Mouse (Mus musculus) CH12.LX (cell line): Measurements from ENCODE around the gene Elovl6. TPM values are rescaled to one million over a fixed set of nuclear protein-coding genes. Genes with fewer than 3 reads are reported as not detected.

ENCODE experiments used
- DNase-seq: peaks from one replicate; pipeline ENCODE4 v3.0.0-alpha.2; 2013; ENCODE audit errors: extremely low read depth
- H3K27ac ChIP-seq: 2 replicates; pipeline ENCODE4 v1.5.1; 2012; ENCODE audit warnings: low read depth, mild to moderate bottlenecking, control low read depth, moderate library complexity; ENCODE audit not compliant: insufficient read depth
- H3K27me3 ChIP-seq: replicated peaks from 2 replicates; pipeline ENCODE3; 2012; ENCODE audit warnings: inconsistent platforms
- H3K36me3 ChIP-seq, 2 experiments: replicated peaks in 1 of 2; 2 replicates each; pipeline versions ENCODE3 to v1.6.1; 2012; ENCODE audit warnings: inconsistent platforms in 1 of 2, low read length in 1 of 2, mild to moderate bottlenecking in 1 of 2, mixed read lengths in 1 of 2, moderate library complexity in 1 of 2; ENCODE audit not compliant: control insufficient read depth in 1 of 2, insufficient read depth in 1 of 2
- H3K4me1 ChIP-seq, 2 experiments: 2 replicates each; pipeline ENCODE4 v1.6.1; 2012; ENCODE audit warnings: inconsistent platforms in 1 of 2, moderate library complexity in 1 of 2; ENCODE audit not compliant: insufficient read depth in 2 of 2, control insufficient read depth in 1 of 2
- H3K4me2 ChIP-seq: 2 replicates; pipeline ENCODE4 v1.6.1; 2012; ENCODE audit warnings: low read depth, mild to moderate bottlenecking, control low read depth; ENCODE audit not compliant: poor library complexity, insufficient read depth, severe bottlenecking
- H3K4me3 ChIP-seq, 3 experiments: fragments of 150-350 bp in 1 of 3; sonication (generic) in 1 of 3; replicated peaks in 1 of 3; 2 replicates each; pipeline versions ENCODE3 to v1.5.1; 2011 to 2012; ENCODE audit warnings: low read depth in 2 of 3, low read length in 2 of 3, mild to moderate bottlenecking in 2 of 3, moderate library complexity in 2 of 3, control low read depth in 1 of 3, improper control_type of control experiment in 1 of 3, inconsistent platforms in 1 of 3, mixed read lengths in 1 of 3; ENCODE audit not compliant: poor library complexity in 1 of 3
- H3K79me2 ChIP-seq: replicated peaks from 2 replicates; pipeline ENCODE4 v1.6.1; 2012; ENCODE audit warnings: mild to moderate bottlenecking, moderate library complexity; ENCODE audit not compliant: control insufficient read depth, poor library complexity, insufficient read depth, severe bottlenecking; ENCODE audit errors: extremely low read depth
- H3K9ac ChIP-seq: 2 replicates; pipeline ENCODE4 v1.6.1; 2012; ENCODE audit warnings: low read depth, mild to moderate bottlenecking, control low read depth, moderate library complexity; ENCODE audit not compliant: insufficient read depth
- H3K9me3 ChIP-seq: replicated peaks from 2 replicates; pipeline ENCODE3; 2012; ENCODE audit warnings: low read length, inconsistent platforms, mixed read lengths
- BHLHE40 ChIP-seq: IDR thresholded peaks from 2 replicates; pipeline ENCODE4 v1.6.1; 2011; ENCODE audit warnings: mild to moderate bottlenecking, low read depth, low read length, improper control_type of control experiment
- CHD1 ChIP-seq: IDR thresholded peaks from 2 replicates; pipeline ENCODE4 v1.6.1; 2012; ENCODE audit warnings: low read depth, low read length, improper control_type of control experiment, inconsistent platforms
- CTCF ChIP-seq, 2 experiments: IDR thresholded peaks in 1 of 2; conservative IDR thresholded peaks in 1 of 2; 2 replicates each; pipeline ENCODE4 v1.5.1; 2011 to 2012; ENCODE audit warnings: low read depth in 2 of 2, low read length in 2 of 2, improper control_type of control experiment in 1 of 2, inconsistent platforms in 1 of 2, mild to moderate bottlenecking in 1 of 2, moderate library complexity in 1 of 2
- E2F4 ChIP-seq: IDR thresholded peaks from 2 replicates; pipeline ENCODE4 v1.6.1; 2011; ENCODE audit warnings: low read depth, low read length, improper control_type of control experiment; ENCODE audit not compliant: insufficient replicate concordance
- ELF1 ChIP-seq: IDR thresholded peaks from 2 replicates; pipeline ENCODE4 v1.6.1; 2014; ENCODE audit warnings: low read depth, mild to moderate bottlenecking, inconsistent platforms, low read length, improper control_type of control experiment
- ETS1 ChIP-seq: conservative IDR thresholded peaks from 2 replicates; pipeline ENCODE4 v1.6.1; 2012; ENCODE audit warnings: low read depth, mild to moderate bottlenecking, inconsistent platforms, low read length, improper control_type of control experiment, moderate library complexity
- GABPA ChIP-seq: IDR thresholded peaks from 2 replicates; pipeline ENCODE4 v1.6.1; 2012; ENCODE audit warnings: low read depth, low read length, improper control_type of control experiment, inconsistent platforms; ENCODE audit not compliant: insufficient replicate concordance
- HCFC1 ChIP-seq: IDR thresholded peaks from 2 replicates; pipeline ENCODE4 v1.6.1; 2012; ENCODE audit warnings: low read depth, mild to moderate bottlenecking, inconsistent platforms, low read length, improper control_type of control experiment
- IRF4 ChIP-seq: IDR thresholded peaks from 2 replicates; pipeline ENCODE4 v1.6.1; 2014; ENCODE audit warnings: low read depth, mild to moderate bottlenecking, inconsistent platforms, low read length, improper control_type of control experiment
- JUN ChIP-seq: IDR thresholded peaks from 2 replicates; pipeline ENCODE4 v1.6.1; 2011; ENCODE audit warnings: low read depth, mild to moderate bottlenecking, low read length, improper control_type of control experiment, moderate library complexity; ENCODE audit not compliant: insufficient read depth
- KAT2A ChIP-seq: IDR thresholded peaks from 2 replicates; pipeline ENCODE4 v1.6.1; 2012; ENCODE audit warnings: low read length, improper control_type of control experiment, inconsistent platforms; ENCODE audit not compliant: insufficient replicate concordance
- MEF2A ChIP-seq: IDR thresholded peaks from 2 replicates; pipeline ENCODE4 v1.6.1; 2014; ENCODE audit warnings: low read depth, mild to moderate bottlenecking, inconsistent platforms, low read length, improper control_type of control experiment, borderline replicate concordance
- MYC ChIP-seq: IDR thresholded peaks from 2 replicates; pipeline ENCODE4 v1.6.1; 2011; ENCODE audit warnings: low read depth, mild to moderate bottlenecking, improper control_type of control experiment, low read length
- NELFE ChIP-seq: IDR thresholded peaks from 2 replicates; pipeline ENCODE4 v1.6.1; 2011; ENCODE audit warnings: low read depth, low read length, improper control_type of control experiment
- NRF1 ChIP-seq: IDR thresholded peaks from 2 replicates; pipeline ENCODE4 v1.6.1; 2014; ENCODE audit warnings: low read depth, mild to moderate bottlenecking, inconsistent platforms, low read length, improper control_type of control experiment, moderate library complexity
- PAX5 ChIP-seq: IDR thresholded peaks from 2 replicates; pipeline ENCODE4 v1.6.1; 2012; ENCODE audit warnings: low read length, inconsistent platforms, mixed read lengths
- POLR2A ChIP-seq: IDR thresholded peaks from 2 replicates; pipeline ENCODE4 v1.6.1; 2011; ENCODE audit warnings: low read depth, mild to moderate bottlenecking, improper control_type of control experiment, low read length
- RAD21 ChIP-seq: IDR thresholded peaks from 2 replicates; pipeline ENCODE4 v1.6.1; 2011; ENCODE audit warnings: low read depth, mild to moderate bottlenecking, low read length, improper control_type of control experiment, moderate library complexity
- SIN3A ChIP-seq: IDR thresholded peaks from 2 replicates; pipeline ENCODE4 v1.6.1; 2012; ENCODE audit warnings: low read length, improper control_type of control experiment, inconsistent platforms
- SMC3 ChIP-seq: IDR thresholded peaks from 2 replicates; pipeline ENCODE4 v1.6.1; 2011; ENCODE audit warnings: low read depth, low read length, improper control_type of control experiment
- TBP ChIP-seq: conservative IDR thresholded peaks from 2 replicates; pipeline ENCODE4 v1.6.1; 2011; ENCODE audit warnings: low read depth, low read length, improper control_type of control experiment
- TCF12 ChIP-seq: IDR thresholded peaks from 2 replicates; pipeline ENCODE4 v1.6.1; 2014; ENCODE audit warnings: low read depth, mild to moderate bottlenecking, inconsistent platforms, low read length, improper control_type of control experiment
- UBTF ChIP-seq: IDR thresholded peaks from 2 replicates; pipeline ENCODE4 v1.6.1; 2012; ENCODE audit warnings: low read depth, mild to moderate bottlenecking, inconsistent platforms, low read length, improper control_type of control experiment, moderate library complexity
- USF2 ChIP-seq: conservative IDR thresholded peaks from 2 replicates; pipeline ENCODE4 v1.6.1; 2011; ENCODE audit warnings: low read depth, low read length, improper control_type of control experiment
- ZC3H11A ChIP-seq: IDR thresholded peaks from 2 replicates; pipeline ENCODE4 v1.6.1; 2012; ENCODE audit warnings: low read depth, mild to moderate bottlenecking, inconsistent platforms, low read length, improper control_type of control experiment
- ZKSCAN1 ChIP-seq: IDR thresholded peaks from 2 replicates; pipeline ENCODE4 v1.6.1; 2012; ENCODE audit warnings: low read depth, inconsistent platforms, low read length, improper control_type of control experiment, borderline replicate concordance
- ZNF384 ChIP-seq: IDR thresholded peaks from 2 replicates; pipeline ENCODE4 v1.6.1; 2012; ENCODE audit warnings: low read depth, low read length, improper control_type of control experiment, inconsistent platforms
- dilution Hi-C: fragments of 300-500 bp; cut with MboI; formaldehyde crosslinking; loops from 2 replicates; pipeline ENCODE4 v1.14.3; 2020; ENCODE audit warnings: low sequenced_read_pairs; ENCODE audit not compliant: extremely low pct_unique_long_range_greater_than_20kb, extremely low pct_ligation_motif_present
- in situ Hi-C: fragments of 300-500 bp; cut with MboI; formaldehyde crosslinking; loops from 3 replicates; pipeline ENCODE4 v1.14.3; 2019; ENCODE audit warnings: low sequenced_read_pairs, low pct_ligation_motif_present, low pct_unique_long_range_greater_than_20kb, mixed read lengths
- polyA plus RNA-seq: library from polyadenylated mRNA; unstranded; fragments of >175 nt; gene quantifications from 2 replicates; pipeline ENCODE4 v1.2.1, GENCODE M21; 2012; ENCODE audit warnings: low read depth; ENCODE audit not compliant: insufficient read length
- total RNA-seq, 2 experiments: library from RNA; depleted of rRNA; stranded (reverse); fragments of 300-350 nt in 1 of 2; fragments of >200 nt in 1 of 2; gene quantifications; 2 replicates each; pipeline ENCODE4 v1.2.3; 2012 to 2014

Gene Elovl6
- total and polyA plus RNA-seq, 3 experiments, result 1.7 to 6.8 (median 6.0) TPM

DNA sequence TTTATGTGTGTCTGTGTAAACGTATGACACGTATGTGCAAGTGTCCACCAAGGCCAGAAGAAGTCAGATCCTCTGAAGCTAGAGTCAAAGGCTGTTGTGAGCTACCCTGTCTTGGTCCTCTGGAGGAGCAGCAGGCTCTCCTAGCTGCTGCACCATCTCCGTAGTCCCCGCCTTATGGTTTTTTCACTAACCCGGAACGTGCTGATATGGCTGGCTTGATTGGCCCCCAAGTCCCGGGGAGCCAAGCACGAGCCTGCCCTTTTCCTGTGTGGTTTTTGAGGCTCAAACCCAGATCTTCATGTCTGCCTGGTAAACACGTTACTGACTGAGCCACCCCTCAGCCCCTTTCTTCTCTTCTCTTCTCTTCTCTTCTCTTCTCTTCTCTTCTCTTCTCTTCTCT, 21.0 kb downstream of the Elovl6 start:
- in situ Hi-C loops, result no loop called here
- H3K27ac ChIP-seq, result no peak overlapping the region
- H3K9me3 ChIP-seq, result no peaks in the 10 kb centered on the region
- DNase-seq, result no peak
- no peaks in the 10 kb centered on the region; the same call in 1 of the 2 replicates for H3K79me2 ChIP-seq
- no peak overlapping the region for H3K9ac ChIP-seq
- dilution Hi-C loops, result no loop called here
- H3K4me2 ChIP-seq, result no peak overlapping the region
- TF ChIP-seq ELF1, result no peak
- no peak for TF ChIP-seq GABPA
- TF ChIP-seq JUN, result no peak
- no peak for TF ChIP-seq SMC3
- TF ChIP-seq PAX5, result no peak
- TF ChIP-seq CHD1, result no peak
- no peak for TF ChIP-seq UBTF
- TF ChIP-seq TCF12, result no peak
- TF ChIP-seq TBP, result no peak
- no peak for TF ChIP-seq USF2
- TF ChIP-seq HCFC1, result no peak
- TF ChIP-seq ZNF384, result no peak
- no peak for TF ChIP-seq NELFE
- TF ChIP-seq, all 38 proteins: peak for 0
- no peaks in the 10 kb centered on the region for H3K27me3 ChIP-seq
- H3K4me3 ChIP-seq, result no peak overlapping the region
- H3K36me3 ChIP-seq, result peaks cover 0 to 2% of the 10 kb centered on the region in 2 experiments
- peaks cover 0 to 7% of the 10 kb centered on the region in 2 experiments; a peak in 2 of 4 replicates for H3K4me1 ChIP-seq

DNA sequence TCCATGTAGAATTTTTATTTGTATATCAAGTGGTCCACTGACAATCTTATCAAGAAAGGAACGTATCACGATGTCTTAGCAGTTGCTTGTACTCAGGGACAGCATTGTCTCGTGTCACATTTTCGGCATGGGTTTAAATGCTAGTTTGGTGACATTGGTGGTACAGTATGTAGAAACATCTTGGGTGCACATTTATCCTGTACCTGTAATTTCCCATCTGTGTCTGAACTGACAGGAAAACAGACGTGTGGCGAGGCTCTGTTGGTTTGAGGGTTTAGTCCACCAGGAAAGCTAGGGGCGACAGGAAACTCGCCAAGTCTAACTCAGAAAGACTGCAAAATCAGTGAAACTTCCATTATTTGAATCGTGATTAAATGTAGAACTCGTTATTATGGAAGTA, 21.5 kb downstream of the Elovl6 start:
- TF ChIP-seq ETS1, result no peak
- no peak for TF ChIP-seq E2F4
- TF ChIP-seq NELFE, result no peak
- no peak for TF ChIP-seq IRF4
- TF ChIP-seq HCFC1, result no peak
- TF ChIP-seq CTCF (conservative IDR thresholded peaks at IDR 0.05 in 1 of 2, IDR thresholded peaks at IDR 0.05 in 1 of 2; ENCODE audit: low read depth in 2 of 2, low read length in 2 of 2), result no peak
- TF ChIP-seq POLR2A, result no peak
- TF ChIP-seq ZC3H11A, result no peak
- TF ChIP-seq MEF2A, result no peak
- no peak for TF ChIP-seq NRF1
- no peak for TF ChIP-seq BHLHE40
- TF ChIP-seq MYC, result no peak
- no peak for TF ChIP-seq GABPA
- no peak for TF ChIP-seq CHD1
- no peak for TF ChIP-seq RAD21
- no peak for TF ChIP-seq ZKSCAN1
- TF ChIP-seq SIN3A, result no peak
- TF ChIP-seq KAT2A, result no peak
- no peak overlapping the region for H3K27ac ChIP-seq

More for the DNA sequence above, 21.5 kb downstream of the Elovl6 start:
- dilution Hi-C loops, result no loop called here
- Histone ChIP-seq H3K27me3 (no peaks in the 10 kb centered on the region), H3K9me3 (no peaks in the 10 kb centered on the region), H3K4me1 (peaks cover 0 to 7% of the 10 kb centered on the region in 2 experiments; a peak in 2 of 4 replicates), H3K36me3 (peaks cover 0 to 2% of the 10 kb centered on the region in 2 experiments), H3K4me3 (no peak overlapping the region), H3K79me2 (no peaks in the 10 kb centered on the region; the same call in 1 of the 2 replicates), H3K4me2 (no peak overlapping the region), H3K9ac (no peak overlapping the region)
- no peak for DNase-seq
- in situ Hi-C loops, result no loop called here
